Mouse (Mus musculus): Measurements from ENCODE around the gene Slc43a2. TPM values are rescaled to one million over a fixed set of nuclear protein-coding genes. Genes with fewer than 3 reads are reported as not detected.
"Not testable (repeated sequence)": the region's sequence is repeated elsewhere in the genome, so short reads cannot be mapped to it uniquely, and the experiment has no call there.

Slc43a2 gene
- polyA plus RNA-seq, 1 experiment from 2014 or later, result 17.6 TPM

- Histone ChIP-seq H3K9me3 (no peaks in the 10 kb centered on the region), H3K4me3 (no peak overlapping the region), H3K36me3 (no peaks in the 10 kb centered on the region), H3K4me1 (replicated peaks) (peaks cover 31% of the 10 kb centered on the region), H3K27ac (replicated peaks) (no peak overlapping the region), H3K9ac (no peak overlapping the region), H3K27me3 (no peaks in the 10 kb centered on the region), H3K4me2 (no peak overlapping the region)
- WGBS, result 83% methylated on average over 5 of the region's 5 CpGs
- ATAC-seq (ENCODE audit: low FRiP score, low read depth), result no peak
Measured at GRCm38 (mm10) chr11:75585978-75586377, 54.5 kb downstream of the Slc43a2 start.

GRCm38 (mm10) chr11:75586963-75587362, 55.5 kb downstream of the Slc43a2 start:
- Histone ChIP-seq H3K36me3 (no peaks in the 10 kb centered on the region), H3K27ac (replicated peaks) (peak overlapping the region; percentile 90), H3K4me2 (no peak overlapping the region), H3K4me3 (no peak overlapping the region), H3K4me1 (replicated peaks) (peaks cover 35% of the 10 kb centered on the region), H3K27me3 (no peaks in the 10 kb centered on the region), H3K9me3 (no peaks in the 10 kb centered on the region), H3K9ac (no peak overlapping the region)
- no peak for ATAC-seq (ENCODE audit: low FRiP score, low read depth)
- 88% methylated on average over 5 of the region's 5 CpGs for WGBS

- 5% methylated on average over 49 of the region's 49 CpGs for WGBS
- ATAC-seq (ENCODE audit: low FRiP score, low read depth), result peak; percentile 96
- Histone ChIP-seq H3K36me3 (peaks cover 2% of the 10 kb centered on the region; the same call in 1 of the 2 replicates), H3K4me3 (peak within 1 kb of the TSS; percentile 91), H3K4me1 (replicated peaks) (peaks cover 35% of the 10 kb centered on the region), H3K4me2 (peak within 1 kb of the TSS; percentile 78), H3K9me3 (no peaks in the 10 kb centered on the region), H3K27me3 (no peaks in the 10 kb centered on the region), H3K27ac (replicated peaks) (peak within 1 kb of the TSS; percentile 90), H3K9ac (peak within 1 kb of the TSS; percentile 97)
Measured at GRCm38 (mm10) chr11:75587493-75588284, 56.2 kb downstream of the Slc43a2 start, which contains the start of gene Pitpna. Gene Pitpna (plus strand): TSS chr11:75588097.

GRCm38 (mm10) chr11:75588285-75588941, 56.9 kb downstream of the Slc43a2 start:
- Histone ChIP-seq H3K9me3 (no peaks in the 10 kb centered on the region), H3K4me3 (peak overlapping the region; percentile 91), H3K36me3 (peaks cover 9% of the 10 kb centered on the region), H3K27ac (replicated peaks) (peak overlapping the region; percentile 90), H3K4me1 (replicated peaks) (peaks cover 35% of the 10 kb centered on the region), H3K27me3 (no peaks in the 10 kb centered on the region), H3K4me2 (peak overlapping the region; percentile 78), H3K9ac (peak overlapping the region; percentile 97)
- under 1% methylated on average over 37 of the region's 37 CpGs for WGBS
- peak; percentile 84 for ATAC-seq (ENCODE audit: low FRiP score, low read depth)

- H3K4me2 ChIP-seq, result no peak overlapping the region
- no peak overlapping the region for H3K4me3 ChIP-seq
- no peaks in the 10 kb centered on the region for H3K27me3 ChIP-seq
- peaks cover 23% of the 10 kb centered on the region for H3K36me3 ChIP-seq
- 98% methylated on average over 5 of the region's 5 CpGs for WGBS
- no peak for ATAC-seq (ENCODE audit: low FRiP score, low read depth)
- no peak overlapping the region for H3K27ac ChIP-seq (replicated peaks)
- no peak overlapping the region for H3K9ac ChIP-seq
- no peaks in the 10 kb centered on the region for H3K9me3 ChIP-seq
- H3K4me1 ChIP-seq (replicated peaks), result peaks cover 30% of the 10 kb centered on the region
Measured at GRCm38 (mm10) chr11:75592612-75593011, 61.1 kb downstream of the Slc43a2 start.

- peaks cover 35% of the 10 kb centered on the region for H3K36me3 ChIP-seq
- H3K27me3 ChIP-seq, result no peaks in the 10 kb centered on the region
- H3K27ac ChIP-seq (replicated peaks), result no peak overlapping the region
- no peak overlapping the region for H3K4me3 ChIP-seq
- no peaks in the 10 kb centered on the region for H3K9me3 ChIP-seq
- H3K4me2 ChIP-seq, result no peak overlapping the region
- peaks cover 19% of the 10 kb centered on the region for H3K4me1 ChIP-seq (replicated peaks)
- no peak for ATAC-seq (ENCODE audit: low FRiP score, low read depth)
- no peak overlapping the region for H3K9ac ChIP-seq
- 83% methylated on average over 9 of the region's 9 CpGs for WGBS
Measured at GRCm38 (mm10) chr11:75594431-75594830, 62.9 kb downstream of the Slc43a2 start.

- H3K27ac ChIP-seq (replicated peaks), result no peak overlapping the region
- H3K36me3 ChIP-seq, result peaks cover 39% of the 10 kb centered on the region
Measured at GRCm38 (mm10) chr11:75595404-75595803, 63.9 kb downstream of the Slc43a2 start.

GRCm38 (mm10) chr11:75595816-75596215, 64.3 kb downstream of the Slc43a2 start:
- ATAC-seq (ENCODE audit: low FRiP score, low read depth), result no peak

More at GRCm38 (mm10) chr11:75595404-75595803, 63.9 kb downstream of the Slc43a2 start:
- Histone ChIP-seq H3K9me3 (no peaks in the 10 kb centered on the region), H3K4me3 (no peak overlapping the region), H3K27me3 (no peaks in the 10 kb centered on the region), H3K4me2 (no peak overlapping the region), H3K9ac (no peak overlapping the region), H3K4me1 (replicated peaks) (peaks cover 10% of the 10 kb centered on the region; the same call in 1 of the 2 replicates)
- WGBS, result 73% methylated on average over 2 of the region's 2 CpGs
- ATAC-seq (ENCODE audit: low FRiP score, low read depth), result no peak

GRCm38 (mm10) chr11:75596726-75597255, 65.3 kb downstream of the Slc43a2 start:
- WGBS, result 87% methylated on average over 3 of the region's 3 CpGs
- Histone ChIP-seq H3K27ac (replicated peaks) (no peak overlapping the region), H3K4me3 (no peak overlapping the region), H3K9ac (no peak overlapping the region), H3K4me2 (no peak overlapping the region), H3K4me1 (replicated peaks) (no peaks in the 10 kb centered on the region), H3K36me3 (peaks cover 53% of the 10 kb centered on the region), H3K9me3 (no peaks in the 10 kb centered on the region), H3K27me3 (no peaks in the 10 kb centered on the region)
- ATAC-seq (ENCODE audit: low FRiP score, low read depth), result no peak

More at GRCm38 (mm10) chr11:75595816-75596215, 64.3 kb downstream of the Slc43a2 start:
- 83% methylated on average over 7 of the region's 7 CpGs for WGBS
- peaks cover 43% of the 10 kb centered on the region for H3K36me3 ChIP-seq
- H3K27ac ChIP-seq (replicated peaks), result no peak overlapping the region
- H3K4me1 ChIP-seq (replicated peaks), result peaks cover 6% of the 10 kb centered on the region; the same call in 1 of the 2 replicates
- H3K4me2 ChIP-seq, result no peak overlapping the region
- H3K27me3 ChIP-seq, result no peaks in the 10 kb centered on the region
- H3K9ac ChIP-seq, result no peak overlapping the region
- H3K4me3 ChIP-seq, result no peak overlapping the region
- H3K9me3 ChIP-seq, result no peaks in the 10 kb centered on the region

- Histone ChIP-seq H3K27ac (replicated peaks) (no peak overlapping the region), H3K9ac (no peak overlapping the region), H3K9me3 (no peaks in the 10 kb centered on the region), H3K4me2 (no peak overlapping the region), H3K4me3 (no peak overlapping the region), H3K27me3 (no peaks in the 10 kb centered on the region), H3K4me1 (replicated peaks) (no peaks in the 10 kb centered on the region), H3K36me3 (peaks cover 60% of the 10 kb centered on the region)
- ATAC-seq (ENCODE audit: low FRiP score, low read depth), result no peak
- WGBS, result 93% methylated on average over 6 of the region's 6 CpGs
Measured at GRCm38 (mm10) chr11:75598004-75598403, 66.5 kb downstream of the Slc43a2 start.

- not testable (repeated sequence) for ATAC-seq (ENCODE audit: low FRiP score, low read depth); H3K4me2 ChIP-seq; H3K9ac ChIP-seq; H3K27me3 ChIP-seq; H3K9me3 ChIP-seq; H3K4me3 ChIP-seq; H3K4me1 ChIP-seq (replicated peaks); H3K27ac ChIP-seq (replicated peaks)
- H3K36me3 ChIP-seq, result peaks cover 61% of the 10 kb centered on the region
- 97% methylated on average over 17 of the region's 17 CpGs for WGBS
Measured at GRCm38 (mm10) chr11:75599802-75600201, 68.3 kb downstream of the Slc43a2 start.

GRCm38 (mm10) chr11:75604826-75605225, 73.3 kb downstream of the Slc43a2 start:
- ATAC-seq (ENCODE audit: low FRiP score, low read depth), result no peak
- H3K4me2 ChIP-seq, result no peak overlapping the region
- no peak overlapping the region for H3K4me3 ChIP-seq
- WGBS, result 86% methylated on average over 5 of the region's 5 CpGs
- H3K27ac ChIP-seq (replicated peaks), result no peak overlapping the region
- no peaks in the 10 kb centered on the region for H3K4me1 ChIP-seq (replicated peaks)
- no peaks in the 10 kb centered on the region for H3K9me3 ChIP-seq
- H3K9ac ChIP-seq, result no peak overlapping the region
- peaks cover 67% of the 10 kb centered on the region for H3K36me3 ChIP-seq
- no peaks in the 10 kb centered on the region for H3K27me3 ChIP-seq

Measured in hindbrain, embryonic 15.5 days (tissue).